In the genomic region with DNA sequence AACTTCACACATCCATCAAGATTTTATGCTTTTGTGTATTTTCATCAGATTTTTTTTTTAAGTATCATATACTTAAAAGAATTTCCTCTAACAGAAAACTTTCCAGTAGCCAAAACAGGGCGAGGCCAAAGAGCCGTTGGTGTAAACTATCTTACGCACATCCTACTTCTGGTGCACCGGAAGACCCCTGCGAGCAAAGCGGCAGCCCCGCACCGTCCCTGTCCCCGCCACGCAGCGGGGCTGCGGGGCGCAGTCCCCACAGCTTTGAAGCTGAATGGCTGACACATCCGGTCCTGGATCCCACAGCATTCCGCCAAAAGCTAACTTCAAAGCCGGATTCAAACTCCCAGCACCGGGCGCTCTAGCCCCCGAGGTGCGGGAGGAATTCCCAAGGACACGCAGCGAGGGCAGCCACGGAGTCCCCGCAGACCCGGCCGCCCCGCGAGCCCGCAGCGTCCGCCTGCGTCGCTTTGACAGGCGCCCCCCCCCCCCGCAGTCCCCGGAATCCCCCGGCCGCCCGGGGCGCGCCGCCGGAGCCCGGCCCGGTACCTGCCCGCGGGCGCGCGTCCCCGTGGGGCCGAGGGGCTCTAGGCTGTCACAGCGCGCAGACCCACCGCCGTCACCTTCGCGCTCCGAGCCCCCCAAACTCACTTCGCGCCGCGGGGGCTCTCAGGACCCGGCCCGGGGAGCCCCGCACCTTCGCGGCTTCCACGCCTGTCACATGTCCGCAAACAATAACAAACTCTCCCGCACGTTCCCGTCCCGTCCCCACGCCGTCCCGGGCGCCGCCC, we compare ENCODE assay signal across 8 mouse cellular contexts. TPM values are rescaled to one million over a fixed set of nuclear protein-coding genes. Genes with fewer than 3 reads are reported as not detected.
DNase-seq lines count a peak whose midpoint lies in the region; ATAC-seq and TF ChIP-seq lines count a peak whose summit lies in the region.

No protein-coding gene starts in this region.

- DNase-seq in lung, adult 2 months = peak; percentile 58
- DNase-seq in lung, postnatal 25 days (ENCODE audit: low spot score) = no peak
- DNase-seq in cerebellum, postnatal 25 days = peak; percentile 54 to 60
- peak; percentile 53 for DNase-seq in liver, embryonic 11.5 days (ENCODE audit: low spot score)
- DNase-seq in yolk sac, embryonic 10.5 days (ENCODE audit: low spot score) = no peak
- DNase-seq in left cerebral cortex, adult 11 months (ENCODE audit: low spot score) = no peak

- peak overlapping the region; percentile 70 for H3K4me2 ChIP-seq in heart, embryonic 15.5 days
- peak overlapping the region; percentile 95 for H3K4me2 ChIP-seq in liver, embryonic 11.5 days
- peak overlapping the region; percentile 89 for H3K4me2 ChIP-seq in neural tube, embryonic 12.5 days (replicated peaks)

- no peaks in the 10 kb centered on the region for H3K9me3 ChIP-seq in heart, embryonic 15.5 days (replicated peaks)
- H3K9me3 ChIP-seq in liver, embryonic 11.5 days (ENCODE audit: control insufficient read depth, low read length) = no peaks in the 10 kb centered on the region
- H3K9me3 ChIP-seq in neural tube, embryonic 12.5 days = no peaks in the 10 kb centered on the region

- no peaks in the 10 kb centered on the region for H3K27me3 ChIP-seq in heart, embryonic 15.5 days
- 0 out of 2 replicates have a peak, but pooled peaks cover 4% of the 10 kb centered on the region for H3K27me3 ChIP-seq in liver, embryonic 11.5 days (replicated peaks; ENCODE audit: control insufficient read depth, insufficient read depth, low read length)
- H3K27me3 ChIP-seq in neural tube, embryonic 12.5 days (replicated peaks) = no peaks in the 10 kb centered on the region

- no peak for TF ChIP-seq CTCF in lung, adult 2 months (IDR thresholded peaks at IDR 0.05; ENCODE audit: insufficient read depth, low read length)

- H3K4me3 ChIP-seq in lung, adult 2 months (replicated peaks; ENCODE audit: extremely low read depth, low read depth, low read length) = peak overlapping the region; percentile 66
- peak overlapping the region; percentile 89 for H3K4me3 ChIP-seq in heart, embryonic 15.5 days
- H3K4me3 ChIP-seq in liver, embryonic 11.5 days (ENCODE audit: low read depth, low read length) = peak overlapping the region; percentile 97
- H3K4me3 ChIP-seq in neural tube, embryonic 12.5 days = peak overlapping the region; percentile 94

- under 1% methylated on average over 76 of the region's 79 CpGs for WGBS in lung, adult 2 months
- under 1% methylated on average over 54 of the region's 79 CpGs for WGBS in heart, embryonic 15.5 days
- under 1% methylated on average over 60 of the region's 79 CpGs for WGBS in liver, embryonic 11.5 days
- under 1% methylated on average over 64 of the region's 79 CpGs for WGBS in neural tube, embryonic 12.5 days

- peak; percentile 35; the same call in 1 of the 2 replicates for TF ChIP-seq POLR2A in lung, adult 2 months (IDR thresholded peaks at IDR 0.05; ENCODE audit: borderline replicate concordance, extremely low read depth, low read depth, low read length)

- H3K36me3 ChIP-seq in heart, embryonic 15.5 days = no peaks in the 10 kb centered on the region
- no peaks in the 10 kb centered on the region for H3K36me3 ChIP-seq in liver, embryonic 11.5 days (ENCODE audit: control insufficient read depth, insufficient read depth, low read length)
- H3K36me3 ChIP-seq in neural tube, embryonic 12.5 days = no peaks in the 10 kb centered on the region

- peak overlapping the region; percentile 98 for H3K27ac ChIP-seq in heart, embryonic 15.5 days
- H3K27ac ChIP-seq in liver, embryonic 11.5 days (ENCODE audit: low read depth, low read length) = peak overlapping the region; percentile 94
- peak overlapping the region; percentile 97 for H3K27ac ChIP-seq in neural tube, embryonic 12.5 days

- peak overlapping the region; percentile 85 for H3K9ac ChIP-seq in heart, embryonic 15.5 days
- peak overlapping the region; percentile 97 for H3K9ac ChIP-seq in liver, embryonic 11.5 days (ENCODE audit: low read depth, low read length)
- peak overlapping the region; percentile 95 for H3K9ac ChIP-seq in neural tube, embryonic 12.5 days

- no peak; the same call in 1 of the 2 replicates for ATAC-seq in heart, embryonic 15.5 days (replicated peaks; ENCODE audit: insufficient number of reproducible peaks, insufficient read depth, low FRiP score, low read depth)
- 0 out of 2 replicates have a peak, but pooled peaks have one; percentile 8 for ATAC-seq in liver, embryonic 11.5 days (replicated peaks; ENCODE audit: low FRiP score)
- ATAC-seq in neural tube, embryonic 12.5 days (ENCODE audit: low FRiP score, low read depth) = peak; percentile 31

- peaks cover 15% of the 10 kb centered on the region for H3K4me1 ChIP-seq in lung, adult 2 months (ENCODE audit: control insufficient read depth, insufficient read depth, low read length)
- peaks cover 41% of the 10 kb centered on the region for H3K4me1 ChIP-seq in heart, embryonic 15.5 days (replicated peaks)
- peaks cover 37% of the 10 kb centered on the region for H3K4me1 ChIP-seq in liver, embryonic 11.5 days (replicated peaks; ENCODE audit: control insufficient read depth, insufficient read depth, low read length)
- H3K4me1 ChIP-seq in neural tube, embryonic 12.5 days = peaks cover 20% of the 10 kb centered on the region; the same call in 1 of the 2 replicates

RNA-seq across cellular contexts. Expression of a gene that starts 1.0 kb away (rescaled TPM):
- 17.0 and 22.2 TPM in 2 replicates for polyA plus RNA-seq in lung, adult 2 months (2012; rRNA removed)
- 11.4 and 11.7 TPM in 2 replicates for polyA plus RNA-seq in heart, embryonic 15.5 days (2015; fragmentation: Nextera tagmentation; extraction: Ambion mirVana)
- 19.8 and 20.6 TPM in 2 replicates for polyA plus RNA-seq in liver, embryonic 11.5 days (2014; fragmentation: Nextera tagmentation; extraction: Ambion mirVana)
- 13.2 and 14.2 TPM in 2 replicates for polyA plus RNA-seq in neural tube, embryonic 12.5 days (2016; fragmentation: Nextera tagmentation; extraction: Ambion mirVana)

Comparison
In these comparisons a context has a peak if more than half of its experiments do, and no peak if none do; other contexts are left out.
1. DNase-seq: peak in lung, adult 2 months (single experiment), cerebellum, postnatal 25 days (2 of 2) and liver, embryonic 11.5 days (single experiment); none in lung, postnatal 25 days (single experiment), yolk sac, embryonic 10.5 days (single experiment) and left cerebral cortex, adult 11 months (single experiment).
2. Peak in every context shown above with its lines, with median percentiles within 50 percentile points of each other: H3K4me3 ChIP-seq, H3K27ac ChIP-seq, H3K4me2 ChIP-seq and H3K9ac ChIP-seq.